Mouse (Mus musculus) T-helper 1 cell (primary cell): ENCODE data around the gene Mfsd12.

Experiments used
- in situ Hi-C: fragments of 300-600 bp; cut with MboI, MseI; formaldehyde crosslinking; loops from one replicate; pipeline ENCODE4 v1.15.1; 2025; ENCODE audit warnings: high pct_unique_total_duplicates

Mfsd12 gene

DNA sequence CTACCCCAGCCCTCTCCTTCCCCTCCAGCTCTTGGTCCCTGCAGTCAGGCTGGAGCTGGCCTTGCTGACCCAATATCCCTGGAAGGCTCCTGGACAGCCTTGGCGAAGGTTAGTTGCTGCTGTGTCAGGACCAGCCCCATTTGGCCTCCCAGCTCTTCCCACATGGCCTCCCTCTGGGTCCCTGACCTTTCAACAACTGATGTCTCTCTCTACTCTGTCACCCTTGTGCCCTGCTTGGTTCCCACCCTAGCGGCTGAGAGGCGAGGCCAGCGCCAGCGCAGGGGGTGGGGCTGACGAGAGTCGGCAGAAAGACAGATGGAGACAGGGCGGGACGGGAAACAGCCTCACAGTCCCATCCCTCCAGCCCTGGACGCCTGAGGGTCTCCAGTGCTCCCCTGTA is 28.9 kb upstream of the Mfsd12 start, which contains the start of gene Tbxa2r:
Gene Tbxa2r, plus strand, starts transcription at position 346 of the 400 bp plus-strand sequence.
- in situ Hi-C loops, result no loop called here

DNA sequence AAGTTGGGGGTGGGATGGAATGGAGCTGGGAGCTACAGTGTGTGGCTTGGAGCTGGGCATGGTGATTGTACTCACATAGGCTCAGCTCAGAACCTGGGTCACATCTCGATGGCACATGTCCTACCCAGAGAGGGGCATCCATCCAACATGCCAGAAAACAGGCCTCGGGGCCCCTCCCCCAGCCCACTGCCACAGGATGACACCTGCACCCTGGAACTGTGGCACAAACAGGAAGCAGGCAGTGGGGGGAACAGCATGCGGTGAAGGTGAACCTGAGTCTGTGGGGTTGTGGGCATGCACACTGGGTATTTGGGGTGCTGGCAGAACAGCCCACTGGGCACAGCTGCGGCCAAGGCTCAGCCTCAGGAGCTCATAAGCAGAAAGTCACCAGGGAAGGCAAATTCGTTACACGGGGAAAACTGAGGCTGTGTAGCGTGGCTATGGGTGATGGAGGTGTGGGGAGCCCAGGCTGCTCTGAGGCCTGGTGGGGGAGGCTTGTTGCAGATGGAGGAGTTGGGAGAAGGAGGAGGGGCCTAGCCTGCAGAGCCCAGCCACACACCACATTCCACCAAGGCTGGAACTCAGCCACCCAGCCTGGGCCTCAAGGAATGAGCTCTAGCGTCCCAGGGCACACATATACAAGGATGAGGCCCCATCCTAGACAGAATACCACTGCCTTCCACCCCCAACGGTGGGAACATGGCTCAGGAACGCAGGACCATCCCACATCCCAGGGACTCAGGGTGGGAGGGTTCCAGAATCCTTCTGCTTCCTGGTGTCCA is 27.9 kb upstream of the Mfsd12 start:
- in situ Hi-C loops, result no loop called here

DNA sequence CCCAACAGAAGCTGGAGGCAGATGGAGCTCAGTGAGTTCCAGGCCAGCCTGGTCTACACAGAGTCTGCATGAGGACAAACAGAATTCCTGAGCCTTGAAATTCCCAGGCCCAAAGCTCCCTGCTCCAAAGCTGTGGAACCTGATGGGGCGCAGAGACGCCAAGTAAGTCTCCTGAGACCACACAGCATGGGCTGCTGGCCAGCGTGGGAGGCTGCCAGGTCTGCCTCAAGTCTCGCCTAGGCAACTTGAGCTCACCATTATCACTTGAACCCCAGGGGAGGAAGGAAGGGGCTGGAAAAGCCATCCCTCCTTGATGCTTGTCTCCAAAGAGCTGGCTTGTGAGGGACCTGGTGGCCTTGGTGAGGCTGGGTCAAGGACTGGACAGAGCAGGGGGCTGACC is 27.3 kb upstream of the Mfsd12 start:
- in situ Hi-C loops, result no loop called here

DNA sequence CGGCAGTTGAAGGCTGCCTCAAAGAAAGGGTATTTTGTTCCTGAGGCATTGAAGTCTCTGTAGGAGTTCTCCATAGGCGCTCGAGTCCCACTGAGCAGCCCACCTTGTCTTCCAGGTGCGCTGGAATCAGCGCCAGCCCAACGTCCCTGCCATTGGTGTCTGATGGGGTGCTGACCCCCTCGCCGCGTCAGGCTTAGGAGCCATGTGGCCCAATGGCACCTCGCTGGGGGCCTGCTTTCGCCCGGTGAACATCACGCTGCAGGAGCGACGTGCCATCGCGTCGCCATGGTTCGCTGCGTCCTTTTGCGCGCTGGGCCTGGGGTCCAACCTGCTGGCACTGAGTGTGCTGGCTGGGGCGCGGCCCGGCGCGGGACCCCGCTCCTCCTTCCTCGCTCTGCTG is 25.0 kb upstream of the Mfsd12 start:
- in situ Hi-C loops, result no loop called here

DNA sequence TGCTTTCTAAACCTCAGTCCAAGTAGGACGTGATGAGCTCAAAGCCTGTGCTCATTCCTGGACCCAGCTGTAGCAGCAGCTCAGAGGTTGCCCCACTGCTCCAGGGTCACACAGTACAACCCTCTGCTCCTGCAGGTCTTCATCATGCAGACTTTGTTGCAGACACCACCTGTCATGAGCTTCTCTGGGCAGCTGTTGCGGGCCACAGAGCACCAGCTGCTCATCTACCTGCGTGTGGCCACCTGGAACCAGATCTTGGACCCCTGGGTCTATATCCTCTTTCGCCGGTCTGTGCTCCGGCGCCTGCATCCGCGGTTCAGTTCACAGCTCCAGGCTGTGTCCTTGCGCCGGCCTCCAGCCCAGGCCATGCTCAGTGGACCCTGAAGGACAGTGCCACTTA is 23.0 kb upstream of the Mfsd12 start:
- in situ Hi-C loops, result no loop called here

DNA sequence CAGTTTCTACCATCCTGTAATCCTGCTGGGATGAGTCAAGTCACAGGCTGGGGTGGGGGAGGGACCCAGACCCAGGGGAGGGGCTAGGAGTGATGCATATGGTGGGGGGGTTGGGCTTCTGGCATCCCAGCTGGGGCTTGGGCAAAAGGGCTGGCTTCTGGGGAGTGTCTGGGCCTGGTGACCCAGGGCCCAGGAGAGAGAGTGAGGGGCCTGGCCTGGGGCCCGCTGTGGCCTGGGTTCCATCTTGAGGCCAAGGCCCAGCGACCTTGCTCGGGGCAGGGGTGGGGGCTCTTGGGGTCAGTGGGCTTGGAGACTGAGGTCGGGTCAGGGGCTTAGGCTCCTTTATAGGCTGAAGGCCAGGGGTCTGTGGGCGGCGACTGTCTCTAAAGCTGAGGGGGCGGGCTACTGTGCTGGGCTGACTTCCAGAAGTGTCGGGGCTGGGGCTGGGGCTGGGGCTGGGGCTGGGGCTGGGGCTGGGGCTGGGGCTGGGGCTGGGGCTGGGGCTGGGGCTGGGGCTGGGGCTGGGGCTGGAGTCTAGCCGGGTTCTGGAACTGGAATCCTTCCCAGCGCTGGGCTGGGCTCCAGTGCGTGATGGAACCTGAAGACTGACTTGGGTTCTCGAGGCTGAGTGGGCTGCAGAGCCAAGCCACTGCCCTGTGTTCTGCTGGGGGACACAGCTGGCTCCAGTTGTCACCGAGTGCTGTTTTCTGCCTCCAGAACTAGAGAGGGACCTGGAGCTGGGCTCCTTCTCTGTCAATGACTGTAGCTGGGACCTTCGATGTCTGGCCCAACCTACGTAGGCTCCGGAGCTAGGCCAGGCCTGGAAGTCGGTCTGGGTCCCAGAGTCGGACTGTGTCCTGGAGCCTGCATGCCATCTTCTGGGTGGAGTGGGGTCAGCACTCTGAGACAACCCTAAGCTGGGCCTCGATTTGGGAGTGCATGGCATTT is 21.6 kb upstream of the Mfsd12 start:
- in situ Hi-C loops, result no loop called here

DNA sequence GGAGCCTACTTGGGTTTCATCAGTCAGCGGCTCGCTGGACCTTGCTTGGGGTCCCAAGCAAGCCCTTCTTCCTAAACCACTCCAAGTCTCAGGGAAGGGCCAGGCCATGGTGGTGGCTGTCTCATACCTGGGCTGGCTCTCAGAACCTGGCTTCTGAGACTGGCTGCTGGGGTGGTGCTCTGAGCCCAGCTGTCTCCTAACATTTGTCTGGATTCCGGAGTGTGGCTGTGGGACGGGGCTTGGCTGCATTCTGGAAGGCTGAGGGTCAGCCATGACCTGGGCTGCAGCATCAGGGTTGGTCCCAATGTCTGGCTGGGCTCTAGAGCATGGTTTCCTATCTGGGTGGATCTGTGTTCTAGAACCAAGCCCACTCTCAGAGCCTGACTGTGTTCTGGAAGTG is 20.7 kb upstream of the Mfsd12 start:
- in situ Hi-C loops, result no loop called here

DNA sequence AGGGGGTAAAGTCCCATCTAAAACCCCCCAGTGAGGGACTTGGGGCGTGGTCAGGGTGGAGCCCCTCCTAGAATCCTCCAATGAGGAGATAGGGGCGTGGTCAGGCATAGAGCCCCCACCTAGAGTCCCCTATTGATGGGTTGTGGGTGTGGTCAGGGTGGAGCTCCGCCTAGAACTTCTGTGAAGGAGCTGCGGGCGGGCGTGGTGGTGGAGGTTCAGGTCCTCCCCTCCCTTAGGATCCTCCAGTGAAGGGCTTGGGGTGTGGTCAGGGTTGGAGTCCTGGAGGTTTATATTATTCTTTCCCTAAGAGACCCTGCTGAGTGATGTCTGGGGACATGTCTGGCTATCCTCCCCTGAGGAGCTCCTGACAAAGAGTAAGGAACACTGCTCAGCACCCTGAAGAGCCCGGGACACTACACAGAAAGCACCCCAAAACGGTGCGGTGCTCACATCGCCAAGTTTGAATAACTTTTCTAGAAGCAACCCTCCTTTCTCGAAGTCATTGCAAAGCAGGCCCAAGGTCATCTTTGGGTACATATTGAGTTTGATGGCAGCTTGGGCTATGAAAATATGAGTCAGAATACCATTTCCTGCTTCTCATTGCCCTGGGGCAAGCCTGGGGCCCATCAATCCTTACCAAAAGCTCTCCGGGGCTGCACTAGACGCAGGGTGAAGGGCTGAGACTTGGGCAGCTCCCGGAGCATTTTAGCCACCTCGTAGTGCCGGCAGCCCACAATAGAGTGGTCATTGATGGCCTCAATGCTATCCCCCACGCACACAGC is 16.5 kb upstream of the Mfsd12 start:
- in situ Hi-C loops, result no loop called here

DNA sequence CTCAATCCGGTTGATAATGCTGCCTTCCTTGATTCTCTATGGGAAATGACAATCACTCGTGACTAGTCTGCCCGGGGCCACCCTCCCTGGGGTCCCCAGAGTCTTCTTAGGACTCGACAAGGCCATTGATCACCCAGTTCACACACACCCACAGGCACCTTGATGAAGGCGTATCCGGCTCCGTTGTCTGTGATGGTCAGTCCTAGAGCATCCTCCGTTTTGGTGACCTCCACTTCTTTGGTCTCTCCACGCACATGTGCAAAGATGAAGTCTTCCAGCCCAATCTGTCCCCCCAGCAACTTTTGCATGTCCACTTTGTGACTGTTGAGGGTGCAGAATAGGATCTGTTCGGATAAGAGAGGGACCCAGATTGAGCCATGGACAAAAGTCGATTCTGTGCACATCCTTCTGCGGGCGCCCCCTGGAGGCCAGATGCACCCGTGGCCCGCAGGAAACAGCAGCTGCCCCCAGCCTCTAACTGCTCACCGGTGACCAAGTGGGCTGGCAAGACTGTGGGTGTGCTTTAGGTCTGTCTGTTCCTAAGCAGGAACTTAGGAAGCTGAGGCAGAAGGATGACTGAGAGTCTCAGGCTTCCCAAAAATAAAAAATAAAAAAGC is 15.8 kb upstream of the Mfsd12 start:
- in situ Hi-C loops, result no loop called here

DNA sequence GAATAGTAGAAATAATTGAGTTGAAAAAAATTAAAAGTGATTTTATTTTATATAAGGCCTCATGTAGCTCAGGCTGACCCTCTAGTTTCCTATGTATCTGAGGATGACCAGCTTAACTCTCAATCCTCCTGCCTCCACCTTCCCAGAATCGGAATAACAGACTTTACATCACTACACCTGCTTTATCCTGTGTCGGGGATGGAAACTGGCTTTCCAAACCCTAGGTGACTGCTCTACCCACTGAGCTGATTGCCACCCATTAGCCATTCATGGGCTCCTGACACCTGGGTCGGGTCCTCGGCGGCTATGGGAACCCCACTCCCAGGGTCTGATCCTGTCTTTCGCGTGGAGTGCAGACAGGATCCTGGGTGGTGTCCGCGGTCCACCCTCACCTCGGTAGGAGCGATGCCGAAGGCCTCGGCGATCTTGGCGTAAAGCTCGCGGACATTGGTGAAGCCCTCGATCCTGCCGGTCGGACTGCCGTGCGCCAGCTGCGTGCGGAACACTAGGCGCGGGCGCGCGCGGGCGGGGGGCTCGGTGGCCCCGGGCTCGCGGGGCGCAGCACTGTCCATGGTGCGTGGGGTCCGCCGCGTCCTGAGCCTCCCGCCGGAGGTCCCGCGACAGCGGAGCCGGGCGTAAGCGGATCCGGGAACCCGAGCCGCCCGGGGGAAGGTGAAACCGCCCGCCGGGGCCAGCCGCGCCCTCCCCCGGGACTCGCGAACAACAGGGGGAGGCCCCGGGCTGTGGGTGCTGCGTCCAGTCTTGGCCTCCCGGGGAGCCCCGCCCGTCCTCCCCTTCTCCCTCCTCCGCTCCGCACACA is 14.4 kb upstream of the Mfsd12 start, which contains the start of gene Gipc3:
Gene Gipc3, minus strand, starts transcription at position 581 of the 820 bp plus-strand sequence.
- in situ Hi-C loops, result no loop called here

DNA sequence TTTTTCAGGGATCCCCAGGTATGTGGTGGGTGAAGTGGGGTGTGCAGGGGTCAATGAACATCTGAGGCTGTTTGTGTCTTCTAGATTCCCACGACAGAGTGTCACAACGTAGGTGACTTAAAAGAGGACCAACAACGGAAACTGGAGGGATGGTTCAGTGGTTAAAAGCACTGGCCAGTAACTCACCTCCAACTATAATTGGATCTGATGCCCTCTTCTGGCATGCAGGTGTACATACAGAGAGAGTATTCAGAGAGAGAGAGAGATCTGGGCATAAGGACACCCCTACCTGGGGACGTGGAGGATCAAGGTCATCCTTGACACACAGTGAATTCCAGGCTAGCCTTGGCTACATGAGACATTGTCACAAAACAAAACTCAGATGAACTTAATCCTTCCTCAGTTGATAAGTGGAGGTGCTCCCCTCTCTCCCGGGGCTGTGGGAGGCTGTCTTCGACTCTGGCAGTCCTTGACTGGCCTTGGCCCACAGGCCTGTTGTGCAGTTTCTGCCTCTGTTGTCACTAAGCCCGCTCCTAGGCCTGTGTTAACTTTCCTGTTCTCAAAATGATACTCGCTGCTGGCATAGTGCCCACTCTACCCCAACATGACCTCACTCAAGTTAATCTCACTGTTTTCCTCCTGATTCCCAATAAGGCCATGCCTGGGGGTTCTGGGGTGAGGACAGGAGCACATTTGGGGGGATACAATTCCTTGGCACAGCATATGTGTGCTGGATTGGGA is 12.7 kb upstream of the Mfsd12 start:
- in situ Hi-C loops, result no loop called here

DNA sequence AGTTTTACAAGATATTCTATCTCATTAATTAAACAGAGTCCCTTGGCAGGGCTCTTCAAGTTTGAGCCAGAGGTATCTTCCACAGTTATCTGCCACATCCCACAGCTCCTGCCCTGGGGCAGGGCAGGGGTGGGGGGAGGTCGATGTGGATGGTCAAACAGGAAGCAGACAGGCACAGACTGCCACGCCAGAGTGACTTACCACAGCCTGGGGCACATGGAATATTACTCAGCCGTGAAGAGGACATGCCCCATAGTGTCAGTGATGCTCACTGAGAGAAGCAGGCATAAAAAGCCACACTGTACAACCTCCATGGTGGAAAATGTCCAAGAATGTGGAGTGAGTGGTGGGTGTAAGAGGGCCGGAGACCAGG is 12.1 kb upstream of the Mfsd12 start:
- in situ Hi-C loops, result no loop called here

DNA sequence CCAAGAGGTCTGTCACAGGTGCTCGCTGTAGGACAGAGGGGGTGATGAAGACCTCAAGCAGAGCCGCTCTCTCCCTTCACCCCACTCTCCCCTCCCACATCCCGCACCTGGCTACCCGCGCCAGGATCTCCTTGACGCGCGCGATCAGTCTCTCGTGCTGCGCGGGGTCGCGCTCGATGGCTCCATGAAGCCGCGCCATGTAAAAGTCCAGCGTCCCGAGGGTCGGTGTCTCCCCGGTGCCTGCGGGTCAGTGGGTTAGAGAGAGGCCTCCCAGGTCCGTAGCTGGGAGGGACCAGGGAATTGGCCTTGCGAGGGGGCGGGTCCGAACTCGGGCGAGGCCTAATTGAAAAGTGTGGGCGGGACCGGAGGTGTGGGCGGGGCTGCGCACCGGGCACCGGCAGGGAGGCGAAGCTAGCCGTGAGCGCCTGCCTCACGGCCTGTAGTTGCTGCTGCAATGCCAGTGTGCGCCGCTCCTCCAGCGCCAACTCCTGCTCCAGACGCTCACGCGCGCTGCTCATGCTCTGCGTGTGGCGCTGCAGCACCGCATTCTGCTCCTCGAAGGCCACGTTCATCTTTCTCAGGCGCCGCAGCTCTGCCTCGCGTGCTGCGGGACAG is 10.7 kb upstream of the Mfsd12 start:
- in situ Hi-C loops, result no loop called here

DNA sequence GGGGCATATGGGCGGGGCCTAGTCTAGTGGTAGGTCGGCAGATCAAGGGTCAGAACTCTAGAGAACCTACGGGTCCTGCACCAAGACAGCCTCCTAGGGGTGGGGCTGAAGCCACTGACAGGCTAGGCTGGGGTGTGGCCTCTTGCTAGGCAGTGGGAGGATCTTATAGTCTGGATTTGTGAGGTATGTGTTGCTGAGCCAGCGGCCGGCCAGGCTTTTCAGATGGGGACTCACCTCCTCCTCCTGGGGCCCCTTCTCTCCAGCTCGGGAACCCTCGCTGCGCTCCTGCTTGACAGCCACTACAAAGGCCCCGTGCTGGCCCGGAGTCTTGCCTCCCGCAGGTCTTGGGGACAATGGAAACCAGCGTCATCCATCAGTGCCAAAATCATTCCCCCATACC is 8.1 kb upstream of the Mfsd12 start:
- in situ Hi-C loops, result no loop called here

DNA sequence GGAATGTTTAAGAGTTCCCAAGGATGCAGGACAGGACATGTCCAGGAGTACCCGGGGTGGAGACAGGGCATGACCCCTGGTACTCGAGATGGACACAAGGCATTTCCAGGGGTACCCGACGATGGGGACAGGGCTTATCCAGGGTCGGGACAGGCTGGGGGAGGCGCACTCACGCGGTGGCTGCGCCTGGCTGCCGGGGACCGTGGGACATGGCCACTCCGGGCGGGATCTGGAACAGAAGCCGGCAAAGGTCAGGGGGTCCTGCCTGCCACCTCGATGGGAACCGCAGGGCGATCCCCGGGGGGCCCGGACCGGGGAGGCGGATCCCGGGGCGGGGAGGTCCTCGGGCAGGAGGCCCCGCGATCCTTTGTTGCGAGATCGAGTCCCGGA is 7.3 kb upstream of the Mfsd12 start:
- in situ Hi-C loops, result no loop called here

DNA sequence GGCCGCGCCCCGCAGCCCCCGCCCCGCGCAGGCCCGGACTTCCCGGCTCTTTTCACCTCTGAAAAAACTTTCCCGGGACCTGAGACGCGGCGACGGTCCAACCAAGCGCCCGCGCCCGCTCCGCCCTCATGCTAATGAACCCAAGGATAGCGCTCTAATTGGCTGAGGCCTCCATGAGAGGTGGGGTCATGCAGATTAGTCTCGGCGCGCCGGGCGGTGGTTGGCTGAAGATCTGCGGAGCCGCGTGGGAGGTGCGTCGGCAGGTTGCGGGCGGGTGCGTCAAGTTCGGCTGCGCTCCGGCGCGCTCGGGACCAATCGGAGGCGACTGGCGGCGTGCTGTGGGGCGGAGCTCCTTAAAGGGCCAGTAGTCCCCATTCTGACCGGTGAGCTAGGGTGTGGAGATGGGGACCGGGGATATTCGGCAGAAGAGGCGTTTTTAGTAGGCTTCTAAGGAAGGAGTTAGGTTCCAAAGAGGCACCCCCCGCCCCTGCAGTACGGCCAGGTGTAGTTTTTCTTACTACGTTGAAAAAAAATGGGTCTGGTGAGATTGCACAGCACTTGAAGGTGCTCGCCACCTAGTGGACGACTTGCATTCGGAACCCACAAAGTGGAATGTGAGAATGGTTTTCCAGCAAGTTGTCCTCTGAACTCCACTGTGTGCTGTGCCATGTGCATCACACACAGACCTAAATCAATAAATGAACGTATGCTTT is 6.8 kb upstream of the Mfsd12 start, which contains the start of gene Hmg20b:
Gene Hmg20b, minus strand, starts transcription at position 130 of the 713 bp plus-strand sequence.
- in situ Hi-C loops, result no loop called here

DNA sequence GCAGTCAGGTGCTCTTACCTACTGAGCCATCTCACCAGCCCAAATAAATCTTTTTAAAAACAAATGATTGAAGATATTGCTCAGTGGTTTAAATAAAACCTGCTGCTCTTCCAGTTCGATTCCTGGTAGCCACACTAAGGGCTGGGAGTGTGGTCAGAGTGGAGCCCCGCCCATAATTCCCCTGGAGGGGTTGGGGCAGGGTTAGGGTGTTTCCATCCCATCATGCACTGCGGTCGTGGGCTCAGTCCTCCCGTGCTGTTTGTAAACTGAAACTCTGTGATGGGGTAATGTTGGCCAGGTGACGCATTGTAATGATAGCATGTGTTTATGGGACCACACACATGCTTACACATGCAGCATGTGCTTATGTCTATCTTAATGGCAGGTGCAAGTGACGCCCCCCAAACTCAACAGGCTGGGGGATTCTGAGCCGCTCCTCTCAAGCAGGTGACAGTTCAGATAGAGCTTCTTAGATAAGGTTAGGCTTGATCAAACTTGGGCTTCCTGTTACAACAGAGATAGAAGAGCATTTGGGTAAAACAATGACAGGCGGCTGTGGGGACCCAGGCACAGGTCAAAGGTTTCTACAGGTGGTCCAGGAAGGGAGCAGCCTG is 5.5 kb upstream of the Mfsd12 start:
- in situ Hi-C loops, result no loop called here

DNA sequence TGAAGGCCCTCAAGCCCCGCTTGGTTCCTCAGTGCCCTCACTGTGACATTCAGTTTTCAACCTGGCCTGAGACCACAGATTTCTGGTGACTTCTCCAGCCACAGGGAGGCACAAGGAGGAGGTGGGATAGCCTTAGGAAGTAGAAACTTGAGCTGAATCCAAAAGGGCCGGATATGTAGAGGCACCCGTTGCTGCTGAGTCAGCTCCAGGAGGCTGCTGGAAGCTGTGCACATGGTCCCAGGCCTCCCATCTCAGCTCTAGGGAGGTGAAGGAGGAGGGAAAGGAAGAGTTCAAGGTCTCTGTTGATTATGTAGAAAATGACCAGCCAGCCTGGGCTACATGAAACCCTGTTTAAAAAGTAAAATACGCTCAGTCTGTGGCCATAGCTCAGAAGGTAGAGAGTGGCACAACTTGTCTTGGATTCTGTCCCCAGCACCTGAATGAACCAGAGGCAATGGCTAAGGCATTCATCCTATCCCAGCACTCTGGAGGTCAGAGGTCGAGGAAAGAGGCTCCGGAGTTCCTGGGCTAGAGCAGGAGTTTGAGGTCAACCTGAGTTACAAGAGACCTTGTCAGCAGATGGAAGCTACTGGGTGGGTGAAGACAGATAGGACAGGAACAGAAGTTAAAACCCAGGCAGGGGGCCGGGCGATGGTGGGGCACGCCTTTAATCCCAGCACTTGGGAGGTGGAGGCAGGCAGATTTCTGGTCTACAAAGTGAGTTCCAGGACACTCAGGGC is 2.4 kb upstream of the Mfsd12 start:
- in situ Hi-C loops, result no loop called here
